Mouse (Mus musculus): Measurements from ENCODE around the gene Ntn1.

- no peak for TF ChIP-seq CTCF (IDR thresholded peaks at IDR 0.05; ENCODE audit: borderline replicate concordance, insufficient read depth, low read length)
- TF ChIP-seq POLR2A (IDR thresholded peaks at IDR 0.05; ENCODE audit: low read depth, low read length), result no peak
These were observed 60.8 kb downstream of the Ntn1 start for GRCm38 (mm10) chr11:68339856-68340255.

Measured in embryonic fibroblast, embryonic 13.5 days (primary cell).